ENCODE assay signal across 15 mouse cellular contexts in genomic region chr8:127836410-127837206, GRCm38 (mm10).
DNase-seq lines count a peak whose midpoint lies in the region; ATAC-seq and TF ChIP-seq lines count a peak whose summit lies in the region.
"Had no signal": no experiment of that assay in that cellular context is flagged by ENCODE, and none has a peak within 500 bp of the region (broad histone marks: within the 10 kb centered on the region; RNA-seq: fewer than 3 reads in every experiment).

No protein-coding gene starts in this region.

- H3K27me3 ChIP-seq in lung, postnatal 0 days (replicated peaks; ENCODE audit: insufficient read depth, low read length), result no peaks in the 10 kb centered on the region
- no peaks in the 10 kb centered on the region for H3K27me3 ChIP-seq in splenic B cell, adult 2 months (ENCODE audit: control insufficient read depth, insufficient read depth, low read length, poor library complexity, severe bottlenecking)
- H3K27me3 ChIP-seq: heart, embryonic 12.5 days; hindbrain, embryonic 12.5 days; liver, embryonic 12.5 days had no signal

- intact Hi-C loops in heart, postnatal 14 days (cut with DNase I), result loop anchor here (5.0 kb wide), 1 partner anchor 521 kb away; the partner anchor contains the start of gene Nrp1

- no peaks in the 10 kb centered on the region for H3K9me3 ChIP-seq in lung, postnatal 0 days (ENCODE audit: low read length)
- H3K9me3 ChIP-seq: heart, embryonic 12.5 days; hindbrain, embryonic 12.5 days; liver, embryonic 12.5 days; megakaryocyte, embryonic 14.5 days had no signal

- no peaks in the 10 kb centered on the region for H3K4me1 ChIP-seq in lung, postnatal 0 days (ENCODE audit: insufficient read depth, low read depth, low read length)
- H3K4me1 ChIP-seq: heart, embryonic 12.5 days; hindbrain, embryonic 12.5 days; liver, embryonic 12.5 days; megakaryocyte, embryonic 14.5 days had no signal

- ATAC-seq in lung, postnatal 0 days, result no peak
- ATAC-seq: liver, embryonic 12.5 days had no signal

- H3K27ac ChIP-seq in lung, postnatal 0 days (ENCODE audit: low read length), result no peak overlapping the region
- H3K27ac ChIP-seq: hindbrain, embryonic 12.5 days; liver, embryonic 12.5 days had no signal

- whole genome bisulfite sequencing in lung, postnatal 0 days, result 70% methylated on average over 6 of the region's 6 CpGs

- no peaks in the 10 kb centered on the region for H3K36me3 ChIP-seq in lung, postnatal 0 days (ENCODE audit: insufficient read depth, low read length)
- H3K36me3 ChIP-seq in splenic B cell, adult 2 months (ENCODE audit: control insufficient read depth, insufficient read depth, low read length, poor library complexity, severe bottlenecking), result no peaks in the 10 kb centered on the region
- H3K36me3 ChIP-seq: heart, embryonic 12.5 days; hindbrain, embryonic 12.5 days; liver, embryonic 12.5 days had no signal

- peak; percentile 22; the same call in 1 of the 2 replicates for TF ChIP-seq CTCF in lung, postnatal 0 days (IDR thresholded peaks at IDR 0.05)

- DNase-seq in heart, adult 8-10 months (ENCODE audit: low spot score), result peak; percentile 56
- DNase-seq in heart, postnatal 14 days, result no peak
- peak; percentile 32 for DNase-seq in lung, postnatal 0 days (ENCODE audit: low spot score)
- no peak for DNase-seq in lung, adult 18-20 months
- peak; percentile 35 for DNase-seq in NIH3T3 (ENCODE audit: low read depth)
- DNase-seq in splenic B cell, adult 2 months (ENCODE audit: low read depth, low spot score), result peak; percentile 15
- DNase-seq in spleen, adult 18-20 months, result no peak
- DNase-seq: adrenal gland, postnatal 25 days; cerebellum, postnatal 10 days; kidney, adult 18-20 months; layer of hippocampus, adult 9-11 months had no signal

- no peak overlapping the region for H3K4me2 ChIP-seq in lung, postnatal 0 days (replicated peaks; ENCODE audit: low read depth, low read length)
- H3K4me2 ChIP-seq: heart, embryonic 12.5 days; hindbrain, embryonic 12.5 days; liver, embryonic 12.5 days had no signal

- no peak overlapping the region for H3K4me3 ChIP-seq in lung, postnatal 0 days (ENCODE audit: low read depth, low read length)
- H3K4me3 ChIP-seq: heart, embryonic 12.5 days; hindbrain, embryonic 12.5 days; liver, embryonic 12.5 days; megakaryocyte, embryonic 14.5 days had no signal

- no peak for TF ChIP-seq EP300 in lung, postnatal 0 days (IDR thresholded peaks at IDR 0.05)

- no peak overlapping the region for H3K9ac ChIP-seq in lung, postnatal 0 days (replicated peaks; ENCODE audit: low read depth)
- H3K9ac ChIP-seq: heart, embryonic 12.5 days; hindbrain, embryonic 12.5 days; liver, embryonic 12.5 days had no signal

Comparison
In these comparisons a context has a peak if more than half of its experiments do, and no peak if none do; other contexts are left out.
1. DNase-seq: peak in heart, adult 8-10 months (single experiment), lung, postnatal 0 days (single experiment), NIH3T3 (single experiment) and splenic B cell, adult 2 months (single experiment); none in heart, postnatal 14 days (0 of 2), lung, adult 18-20 months (0 of 2) and spleen, adult 18-20 months (0 of 2).